Mouse (Mus musculus) lung, adult 2 months (tissue): ENCODE data around the gene Snx29.

Source experiments
- CTCF ChIP-seq: fragments of 200-500 bp; IDR thresholded peaks from 2 replicates; pipeline ENCODE4 v1.5.1; 2011; ENCODE audit warnings: mild to moderate bottlenecking, low read length, control low read depth; ENCODE audit not compliant: insufficient read depth
- POLR2A ChIP-seq: fragments of 200-500 bp; IDR thresholded peaks from 2 replicates; pipeline ENCODE4 v1.6.1; 2011; ENCODE audit warnings: low read depth, mild to moderate bottlenecking, control low read depth, low read length, borderline replicate concordance; ENCODE audit errors: extremely low read depth

- TF ChIP-seq CTCF (no peak), POLR2A (no peak)
These were observed 135.1 kb downstream of the Snx29 start for GRCm38 (mm10) chr16:11457609-11458350.
